Mouse (Mus musculus): ENCODE measurements around the gene Prpf40a. TPM values are rescaled to one million over a fixed set of nuclear protein-coding genes. Genes with fewer than 3 reads are reported as not detected.

The Prpf40a gene
- polyA plus RNA-seq (2012; rRNA removed; ENCODE audit: low replicate concordance): 16.9 and 28.4 TPM in 2 replicates

GRCm38 (mm10) chr2:53190684-53191511, at the start of gene Prpf40a:
Gene Prpf40a, minus strand, starts transcription at chr2:53191284.

GRCm38 (mm10) chr2:53191523-53192220, 588 bp upstream of the Prpf40a start, which contains the start of gene Arl6ip6:
Gene Arl6ip6, plus strand, starts transcription at chr2:53191726.

Other genes starting within 250 kb of the Prpf40a start
- gene Arl6ip6, start 442 bp upstream of the Prpf40a start, polyA plus RNA-seq (2012; rRNA removed; ENCODE audit: low replicate concordance): 9.6 and 12.5 TPM in 2 replicates